Mouse (Mus musculus) erythroblast, embryonic 14.5 days (primary cell): Measurements from ENCODE around the gene Dzip1.

Experiments
- GATA1 ChIP-seq: IDR thresholded peaks from 2 replicates; pipeline ENCODE4 v1.6.1; 2012; ENCODE audit warnings: low read length, inconsistent platforms, mixed read lengths
- TAL1 ChIP-seq: IDR thresholded peaks from 3 replicates; pipeline ENCODE4 v1.6.1; 2012; ENCODE audit warnings: low read length, inconsistent platforms, mixed read lengths

DNA sequence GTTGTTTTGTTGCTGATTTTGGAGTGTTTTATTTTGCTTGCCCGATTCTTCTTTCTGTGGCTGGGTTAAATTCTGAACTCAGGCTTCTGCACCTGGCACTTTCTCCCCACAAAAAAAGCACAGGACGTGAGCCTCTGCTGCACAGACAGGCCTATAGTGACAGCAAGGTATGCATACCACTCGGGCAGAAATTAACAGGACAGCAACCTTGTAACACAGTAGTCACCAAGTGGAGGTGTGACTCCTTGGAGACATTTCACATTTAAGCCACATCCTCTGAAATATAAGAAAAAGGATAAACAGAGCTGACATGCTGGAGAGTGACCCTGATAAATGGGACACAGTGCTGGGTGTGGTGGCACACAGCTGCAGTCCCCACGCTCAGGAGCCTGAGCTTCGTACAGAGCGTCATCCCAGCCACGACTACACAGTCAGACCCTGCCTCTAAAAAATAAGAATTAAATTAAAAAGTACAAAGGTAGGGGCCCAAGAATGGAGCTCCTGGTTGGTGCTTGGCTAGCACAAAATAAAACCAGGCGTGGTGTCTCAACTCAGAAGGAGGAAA lies 86.6 kb downstream of the Dzip1 start:
- TF ChIP-seq GATA1 (no peak), TAL1 (no peak)
